Mouse (Mus musculus) embryonic fibroblast, embryonic 13.5 days (primary cell): Measurements from ENCODE around the gene Lhx1.

ENCODE experiments used
- CTCF ChIP-seq: IDR thresholded peaks from 2 replicates; pipeline ENCODE4 v1.5.1; 2011; ENCODE audit warnings: mild to moderate bottlenecking, control low read depth, low read length, moderate library complexity, borderline replicate concordance; ENCODE audit not compliant: insufficient read depth
- POLR2A ChIP-seq: IDR thresholded peaks from 2 replicates; pipeline ENCODE4 v1.6.1; 2011; ENCODE audit warnings: low read depth, mild to moderate bottlenecking, control low read depth, low read length, moderate library complexity

DNA sequence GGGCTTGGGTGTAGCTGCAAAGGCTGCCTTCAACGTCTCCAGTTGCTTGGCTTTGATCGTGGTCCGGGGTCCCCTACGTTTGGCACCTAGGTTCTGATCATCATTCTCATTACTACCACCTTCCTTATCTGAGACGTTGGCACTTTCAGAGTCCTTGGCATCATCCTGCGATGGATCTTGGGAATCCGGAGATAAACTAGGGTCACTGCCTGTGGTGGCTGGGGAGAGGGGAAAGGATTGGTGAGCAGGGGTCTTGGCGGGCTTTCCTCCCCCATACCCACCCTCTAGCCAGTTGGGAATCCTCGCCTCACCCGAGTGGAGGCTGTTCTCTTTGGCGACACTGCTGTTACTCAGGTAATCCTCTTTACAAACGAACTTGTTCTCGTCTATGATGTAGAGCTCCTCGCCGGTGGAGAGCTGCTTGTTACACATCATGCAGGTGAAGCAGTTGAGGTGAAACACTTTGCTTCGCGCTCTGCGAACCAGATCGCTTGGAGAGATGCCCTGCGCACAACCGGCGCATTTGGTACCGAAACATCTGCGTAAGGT, 3.5 kb downstream of the Lhx1 start:
- TF ChIP-seq CTCF: no peak
- no peak for TF ChIP-seq POLR2A
